Mouse (Mus musculus) neutrophil, adult 5-6 weeks (primary cell): Measurements from ENCODE around the gene Gm10354. TPM values are rescaled to one million over a fixed set of nuclear protein-coding genes. Genes with fewer than 3 reads are reported as not detected.
"Not testable (repeated sequence)": the region's sequence is repeated elsewhere in the genome, so short reads cannot be mapped to it uniquely, and the experiment has no call there.

Source experiments
- ATAC-seq: fragments of 151-379, 151-347 bp; 2 replicates; pipeline ENCODE4 v1.8.0; 2017; ENCODE audit warnings: mild to moderate bottlenecking, moderate TSS enrichment; ENCODE audit not compliant: insufficient number of reproducible peaks, poor library complexity, low FRiP score, severe bottlenecking; ENCODE audit errors: extremely low read depth
- total RNA-seq: library from RNA; stranded (forward); fragments of 200-1000 nt; gene quantifications from 2 replicates; pipeline ENCODE4 v1.2.3, GENCODE M21; 2017

The Gm10354 gene
- total RNA-seq = not detected in 2 replicates

GRCm38 (mm10) chr5:14978835-14979234, at the start of gene Gm10354:
Gene Gm10354 (minus strand): TSS chr5:14978935.
- ATAC-seq = not testable (repeated sequence)

GRCm38 (mm10) chr5:15024316-15024715, 45.6 kb upstream of the Gm10354 start:
- ATAC-seq = not testable (repeated sequence)

GRCm38 (mm10) chr5:15020067-15020466, 41.3 kb upstream of the Gm10354 start:
- not testable (repeated sequence) for ATAC-seq

- ATAC-seq = not testable (repeated sequence)
These were observed 32.2 kb upstream of the Gm10354 start for GRCm38 (mm10) chr5:15010639-15011582.

- not testable (repeated sequence) for ATAC-seq
These were observed 28.2 kb upstream of the Gm10354 start for GRCm38 (mm10) chr5:15006907-15007306.

GRCm38 (mm10) chr5:15006288-15006687, 27.6 kb upstream of the Gm10354 start:
- not testable (repeated sequence) for ATAC-seq

- not testable (repeated sequence) for ATAC-seq
These were observed 26.8 kb upstream of the Gm10354 start for GRCm38 (mm10) chr5:15005584-15005983.

GRCm38 (mm10) chr5:15004569-15005562, 26.1 kb upstream of the Gm10354 start:
- ATAC-seq = not testable (repeated sequence)

- ATAC-seq = not testable (repeated sequence)
These were observed 19.3 kb upstream of the Gm10354 start for GRCm38 (mm10) chr5:14998077-14998476.

- not testable (repeated sequence) for ATAC-seq
These were observed 18.8 kb upstream of the Gm10354 start for GRCm38 (mm10) chr5:14997556-14997955.

GRCm38 (mm10) chr5:14996670-14997249, 18.0 kb upstream of the Gm10354 start:
- ATAC-seq = not testable (repeated sequence)

GRCm38 (mm10) chr5:14994124-14994523, 15.4 kb upstream of the Gm10354 start:
- ATAC-seq = not testable (repeated sequence)

GRCm38 (mm10) chr5:14990375-14991158, 11.8 kb upstream of the Gm10354 start:
- ATAC-seq = not testable (repeated sequence)

- ATAC-seq = not testable (repeated sequence)
These were observed 8.1 kb upstream of the Gm10354 start for GRCm38 (mm10) chr5:14986649-14987387.

GRCm38 (mm10) chr5:14977368-14977767, 1.4 kb downstream of the Gm10354 start:
- ATAC-seq = not testable (repeated sequence)

- not testable (repeated sequence) for ATAC-seq
These were observed 3.4 kb downstream of the Gm10354 start for GRCm38 (mm10) chr5:14975294-14975693.

- ATAC-seq = not testable (repeated sequence)
These were observed 5.9 kb downstream of the Gm10354 start for GRCm38 (mm10) chr5:14972841-14973240.
